Mouse (Mus musculus): ENCODE results near the gene Gm3106. TPM values are rescaled to one million over a fixed set of nuclear protein-coding genes. Genes with fewer than 3 reads are reported as not detected.

Gene Gm3106
- polyA plus RNA-seq (2015; fragmentation: Illumina TruSeq; extraction: RNeasy Lipid Tissue Mini Kit (QIAGEN cat#74804); ENCODE audit: low read depth, low replicate concordance), result not detected

GRCm38 (mm10) chr5:94217705-94218104, at the start of gene Gm3106:
TSS of gene Gm3106 (plus strand) at chr5:94218005.

Other genes with a start within 250 kb of the Gm3106 start
- not detected for gene BC061212, start 147.5 kb upstream of the Gm3106 start, polyA plus RNA-seq (2015; fragmentation: Illumina TruSeq; extraction: RNeasy Lipid Tissue Mini Kit (QIAGEN cat#74804); ENCODE audit: low read depth, low replicate concordance)
- not detected for gene Gm6351, start 141.6 kb upstream of the Gm3106 start, polyA plus RNA-seq (2015; fragmentation: Illumina TruSeq; extraction: RNeasy Lipid Tissue Mini Kit (QIAGEN cat#74804); ENCODE audit: low read depth, low replicate concordance)
- gene A430089I19Rik, start 88.8 kb downstream of the Gm3106 start, polyA plus RNA-seq (2015; fragmentation: Illumina TruSeq; extraction: RNeasy Lipid Tissue Mini Kit (QIAGEN cat#74804); ENCODE audit: low read depth, low replicate concordance), result not detected
- gene Gm6502, start 96.4 kb downstream of the Gm3106 start, polyA plus RNA-seq (2015; fragmentation: Illumina TruSeq; extraction: RNeasy Lipid Tissue Mini Kit (QIAGEN cat#74804); ENCODE audit: low read depth, low replicate concordance), result not detected
- not detected for gene AA792892, start 121.7 kb downstream of the Gm3106 start, polyA plus RNA-seq (2015; fragmentation: Illumina TruSeq; extraction: RNeasy Lipid Tissue Mini Kit (QIAGEN cat#74804); ENCODE audit: low read depth, low replicate concordance)
- gene Gm7682, start 227.8 kb downstream of the Gm3106 start, polyA plus RNA-seq (2015; fragmentation: Illumina TruSeq; extraction: RNeasy Lipid Tissue Mini Kit (QIAGEN cat#74804); ENCODE audit: low read depth, low replicate concordance), result not detected

Measured in brain, adult 10 weeks (tissue).